Mouse (Mus musculus): ENCODE measurements at regions not wholly inside any gene's neighbourhood (a gene's known extent, or its start where the extent isn't known, plus 50 kb on each side); places are given as distances from the start of the nearest gene placed in this dataset.

GRCm38 (mm10) chr6:67114753-67115152 lies 77.5 kb upstream of the Gadd45a start:
- DNase-seq (ENCODE audit: low read depth, low spot score): no peak

GRCm38 (mm10) chr6:67113686-67114278 lies 76.5 kb upstream of the Gadd45a start:
- DNase-seq (ENCODE audit: low read depth, low spot score): no peak

- no peak for DNase-seq (ENCODE audit: low read depth, low spot score)
Observed at GRCm38 (mm10) chr6:67113261-67113660, 76.0 kb upstream of the Gadd45a start.

- DNase-seq (ENCODE audit: low read depth, low spot score): no peak
Observed at GRCm38 (mm10) chr6:67112311-67112710, 75.1 kb upstream of the Gadd45a start.

- no peak for DNase-seq (ENCODE audit: low read depth, low spot score)
Observed at GRCm38 (mm10) chr6:67111581-67111980, 74.3 kb upstream of the Gadd45a start.

GRCm38 (mm10) chr6:67110391-67110790 lies 73.1 kb upstream of the Gadd45a start:
- DNase-seq (ENCODE audit: low read depth, low spot score): no peak

GRCm38 (mm10) chr6:67109774-67110173 lies 72.5 kb upstream of the Gadd45a start:
- peak; percentile 54 for DNase-seq (ENCODE audit: low read depth, low spot score)

- no peak for DNase-seq (ENCODE audit: low read depth, low spot score)
Observed at GRCm38 (mm10) chr6:67107517-67107916, 70.3 kb upstream of the Gadd45a start.

GRCm38 (mm10) chr6:67106493-67106892 lies 69.2 kb upstream of the Gadd45a start:
- DNase-seq (ENCODE audit: low read depth, low spot score): peak; percentile 58

- DNase-seq (ENCODE audit: low read depth, low spot score): peak; percentile 68
Observed at GRCm38 (mm10) chr6:67105386-67105785, 68.1 kb upstream of the Gadd45a start.

- no peak for DNase-seq (ENCODE audit: low read depth, low spot score)
Observed at GRCm38 (mm10) chr6:67104205-67104604, 66.9 kb upstream of the Gadd45a start.

- peak; percentile 98 for DNase-seq (ENCODE audit: low read depth, low spot score)
Observed at GRCm38 (mm10) chr6:67102541-67103134, 65.4 kb upstream of the Gadd45a start.

- peak; percentile 68 for DNase-seq (ENCODE audit: low read depth, low spot score)
Observed at GRCm38 (mm10) chr6:67102014-67102413, 64.8 kb upstream of the Gadd45a start.

- no peak for DNase-seq (ENCODE audit: low read depth, low spot score)
Observed at GRCm38 (mm10) chr6:67094426-67094825, 57.2 kb upstream of the Gadd45a start.

- DNase-seq (ENCODE audit: low read depth, low spot score): no peak
Observed at GRCm38 (mm10) chr6:67093128-67093527, 55.9 kb upstream of the Gadd45a start.

- DNase-seq (ENCODE audit: low read depth, low spot score): no peak
Observed at GRCm38 (mm10) chr6:67090150-67090549, 52.9 kb upstream of the Gadd45a start.

- no peak for DNase-seq (ENCODE audit: low read depth, low spot score)
Observed at GRCm38 (mm10) chr6:67089530-67090140, 52.4 kb upstream of the Gadd45a start.

- DNase-seq (ENCODE audit: low read depth, low spot score): no peak
Observed at GRCm38 (mm10) chr6:67088741-67089455, 51.6 kb upstream of the Gadd45a start.

- no peak for DNase-seq (ENCODE audit: low read depth, low spot score)
Observed at GRCm38 (mm10) chr6:67087837-67088440, 50.7 kb upstream of the Gadd45a start.

- DNase-seq (ENCODE audit: low read depth, low spot score): peak; percentile 81
Observed at GRCm38 (mm10) chr6:67087393-67087792, 50.1 kb upstream of the Gadd45a start.
